Mouse (Mus musculus): Measurements from ENCODE around the gene Olfr1124. TPM values are rescaled to one million over a fixed set of nuclear protein-coding genes. Genes with fewer than 3 reads are reported as not detected.

Olfr1124 gene
- polyA plus RNA-seq, 1 experiment from 2014 or later, result not detected

DNA sequence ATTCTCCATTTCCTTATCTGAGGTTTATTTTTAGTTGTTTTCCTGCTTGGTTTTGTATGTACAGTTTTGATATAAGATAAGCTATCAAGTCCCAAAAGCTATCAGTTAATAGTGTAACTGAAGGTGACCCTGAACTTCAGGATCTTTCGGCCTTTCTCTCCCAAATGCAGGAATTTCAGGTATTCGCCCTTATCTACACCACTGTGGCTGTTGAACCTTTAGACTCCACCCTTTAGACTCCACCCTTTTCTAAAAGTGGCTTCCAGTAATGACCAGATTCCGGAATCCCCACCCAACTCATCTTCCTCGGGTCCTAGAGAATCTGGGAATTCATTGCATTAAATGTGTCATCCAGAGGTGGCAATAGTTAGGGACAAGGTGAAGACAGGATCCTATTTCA is 51.1 kb downstream of the Olfr1124 start:
- Histone ChIP-seq H3K4me3 (ENCODE audit: low read depth, low read length) (no peak overlapping the region), H3K4me2 (no peak overlapping the region), H3K9ac (ENCODE audit: low read length) (no peak overlapping the region), H3K9me3 (ENCODE audit: control insufficient read depth, low read length) (no peaks in the 10 kb centered on the region), H3K27ac (ENCODE audit: low read depth, low read length) (no peak overlapping the region), H3K4me1 (ENCODE audit: control insufficient read depth, insufficient read depth, low read length) (no peaks in the 10 kb centered on the region), H3K36me3 (ENCODE audit: control insufficient read depth, insufficient read depth, low read length) (no peaks in the 10 kb centered on the region), H3K27me3 (ENCODE audit: control insufficient read depth, insufficient read depth, low read length) (no peaks in the 10 kb centered on the region)
- WGBS, result 86% methylated on average over 4 of the region's 4 CpGs
- DNase-seq (ENCODE audit: low spot score, missing footprints), result no peak
- no peak for ATAC-seq (ENCODE audit: low FRiP score)

DNA sequence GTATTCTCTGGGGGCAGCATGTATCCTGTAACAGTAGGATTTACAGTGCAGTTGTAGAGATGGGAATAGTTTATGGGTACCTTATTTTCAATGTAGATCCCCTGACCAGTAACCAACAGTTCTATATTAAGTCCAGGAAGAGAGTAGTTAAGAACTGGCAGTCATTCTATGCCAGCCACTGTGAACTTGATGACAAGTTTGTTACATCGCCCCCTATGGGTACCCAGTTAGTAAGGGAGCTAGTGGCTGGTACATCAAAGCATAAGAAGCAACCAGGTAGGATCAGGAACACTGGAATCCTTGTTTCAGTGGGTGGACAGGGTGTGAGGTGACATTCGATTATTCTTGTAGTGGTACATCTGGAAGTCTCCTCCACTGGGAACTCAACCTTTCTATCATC is 52.2 kb downstream of the Olfr1124 start:
- Histone ChIP-seq H3K4me3 (ENCODE audit: low read depth, low read length) (no peak overlapping the region), H3K4me1 (ENCODE audit: control insufficient read depth, insufficient read depth, low read length) (no peaks in the 10 kb centered on the region), H3K4me2 (no peak overlapping the region), H3K9me3 (ENCODE audit: control insufficient read depth, low read length) (no peaks in the 10 kb centered on the region), H3K9ac (ENCODE audit: low read length) (no peak overlapping the region), H3K27ac (ENCODE audit: low read depth, low read length) (no peak overlapping the region), H3K36me3 (ENCODE audit: control insufficient read depth, insufficient read depth, low read length) (no peaks in the 10 kb centered on the region), H3K27me3 (ENCODE audit: control insufficient read depth, insufficient read depth, low read length) (no peaks in the 10 kb centered on the region)
- DNase-seq (ENCODE audit: low spot score, missing footprints), result no peak
- ATAC-seq (ENCODE audit: low FRiP score), result no peak
- 74% methylated on average over 2 of the region's 2 CpGs for WGBS

Other genes starting within 250 kb of the Olfr1124 start
- gene Olfr1112, start 242.5 kb upstream of the Olfr1124 start, polyA plus RNA-seq (2014; fragmentation: Nextera tagmentation; extraction: Ambion mirVana), result not detected in 2 replicates
- gene Olfr1113, start 221.3 kb upstream of the Olfr1124 start, polyA plus RNA-seq (2014; fragmentation: Nextera tagmentation; extraction: Ambion mirVana), result not detected in 2 replicates
- not detected in 2 replicates for gene Olfr1115, start 182.3 kb upstream of the Olfr1124 start, polyA plus RNA-seq (2014; fragmentation: Nextera tagmentation; extraction: Ambion mirVana)
- gene Olfr1116, start 162.7 kb upstream of the Olfr1124 start, polyA plus RNA-seq (2014; fragmentation: Nextera tagmentation; extraction: Ambion mirVana), result not detected in 2 replicates
- not detected in 2 replicates for gene Olfr1118, start 122.7 kb upstream of the Olfr1124 start, polyA plus RNA-seq (2014; fragmentation: Nextera tagmentation; extraction: Ambion mirVana)
- not detected in 2 replicates for gene Olfr1120, start 75.5 kb upstream of the Olfr1124 start, polyA plus RNA-seq (2014; fragmentation: Nextera tagmentation; extraction: Ambion mirVana)
- not detected in 2 replicates for gene Olfr1121, start 60.4 kb upstream of the Olfr1124 start, polyA plus RNA-seq (2014; fragmentation: Nextera tagmentation; extraction: Ambion mirVana)
- not detected in 2 replicates for gene Olfr1122, start 44.4 kb upstream of the Olfr1124 start, polyA plus RNA-seq (2014; fragmentation: Nextera tagmentation; extraction: Ambion mirVana)
- not detected in 2 replicates for gene Olfr1123, start 13.6 kb upstream of the Olfr1124 start, polyA plus RNA-seq (2014; fragmentation: Nextera tagmentation; extraction: Ambion mirVana)
- not detected in 2 replicates for gene Olfr1126, start 23.7 kb downstream of the Olfr1124 start, polyA plus RNA-seq (2014; fragmentation: Nextera tagmentation; extraction: Ambion mirVana)
- gene Pramel7, start 66.8 kb downstream of the Olfr1124 start, polyA plus RNA-seq (2014; fragmentation: Nextera tagmentation; extraction: Ambion mirVana), result not detected in 2 replicates
- gene Pramel6, start 76.3 kb downstream of the Olfr1124 start, polyA plus RNA-seq (2014; fragmentation: Nextera tagmentation; extraction: Ambion mirVana), result not detected in 2 replicates
- gene Olfr153, start 101.5 kb downstream of the Olfr1124 start, polyA plus RNA-seq (2014; fragmentation: Nextera tagmentation; extraction: Ambion mirVana), result not detected in 2 replicates
- not detected in 2 replicates for gene Olfr1128, start 115.3 kb downstream of the Olfr1124 start, polyA plus RNA-seq (2014; fragmentation: Nextera tagmentation; extraction: Ambion mirVana)
- gene Olfr1129, start 143.6 kb downstream of the Olfr1124 start, polyA plus RNA-seq (2014; fragmentation: Nextera tagmentation; extraction: Ambion mirVana), result not detected in 2 replicates
- not detected in 2 replicates for gene Olfr1130, start 175.9 kb downstream of the Olfr1124 start, polyA plus RNA-seq (2014; fragmentation: Nextera tagmentation; extraction: Ambion mirVana)
- gene Olfr1131, start 196.8 kb downstream of the Olfr1124 start, polyA plus RNA-seq (2014; fragmentation: Nextera tagmentation; extraction: Ambion mirVana), result not detected in 2 replicates
- not detected in 2 replicates for gene Olfr1132, start 207.3 kb downstream of the Olfr1124 start, polyA plus RNA-seq (2014; fragmentation: Nextera tagmentation; extraction: Ambion mirVana)
- not detected in 2 replicates for gene Olfr1133, start 217.1 kb downstream of the Olfr1124 start, polyA plus RNA-seq (2014; fragmentation: Nextera tagmentation; extraction: Ambion mirVana)
- gene Olfr1134, start 228.2 kb downstream of the Olfr1124 start, polyA plus RNA-seq (2014; fragmentation: Nextera tagmentation; extraction: Ambion mirVana), result not detected in 2 replicates
- gene Olfr1135, start 243.4 kb downstream of the Olfr1124 start, polyA plus RNA-seq (2014; fragmentation: Nextera tagmentation; extraction: Ambion mirVana), result not detected in 2 replicates